Mouse (Mus musculus) intestine, embryonic 14.5 days (tissue): ENCODE results near the gene Akap9. TPM values are rescaled to one million over a fixed set of nuclear protein-coding genes. Genes with fewer than 3 reads are reported as not detected.

Source experiments
- ATAC-seq: fragments of 200-750 bp; cut with Nextera tagmentation; replicated peaks from 2 replicates; pipeline ENCODE4 v1.8.0; 2017; ENCODE audit warnings: low read depth, moderate number of reproducible peaks, moderate TSS enrichment, moderate library complexity; ENCODE audit not compliant: low FRiP score, low TSS enrichment
- DNase-seq: peaks from one replicate; pipeline ENCODE4 v3.0.0-alpha.2; 2018; ENCODE audit warnings: low spot score
- H3K27ac ChIP-seq: fragments of 300-500 bp; sonication (generic); 2 replicates; pipeline ENCODE4 v1.5.1; 2014; ENCODE audit warnings: low read depth, mild to moderate bottlenecking, control low read depth
- H3K27me3 ChIP-seq: fragments of 300-500 bp; sonication (generic); replicated peaks from 2 replicates; pipeline ENCODE4 v1.6.1; 2014; ENCODE audit warnings: low read length, control low read depth; ENCODE audit not compliant: control insufficient read depth, insufficient read depth
- H3K36me3 ChIP-seq: fragments of 300-500 bp; sonication (generic); 2 replicates; pipeline ENCODE4 v1.6.1; 2014; ENCODE audit warnings: low read length, control low read depth; ENCODE audit not compliant: control insufficient read depth, insufficient read depth
- H3K4me1 ChIP-seq: fragments of 300-500 bp; sonication (generic); replicated peaks from 2 replicates; pipeline ENCODE4 v1.6.1; 2014; ENCODE audit warnings: low read length, control low read depth, mixed read lengths; ENCODE audit not compliant: control insufficient read depth, insufficient read depth
- H3K4me2 ChIP-seq: fragments of 300-500 bp; sonication (generic); 2 replicates; pipeline ENCODE4 v1.6.1; 2014; ENCODE audit warnings: low read length
- H3K4me3 ChIP-seq: fragments of 300-500 bp; sonication (generic); 2 replicates; pipeline ENCODE4 v1.5.1; 2014; ENCODE audit warnings: low read depth, low read length, control low read depth, mixed read lengths
- H3K9ac ChIP-seq: fragments of 300-500 bp; sonication (generic); 2 replicates; pipeline ENCODE4 v1.6.1; 2014; ENCODE audit warnings: mild to moderate bottlenecking, low read length
- H3K9me3 ChIP-seq: fragments of 300-500 bp; sonication (generic); 2 replicates; pipeline ENCODE4 v1.6.1; 2016; ENCODE audit warnings: low read length, control low read depth; ENCODE audit not compliant: control insufficient read depth
- WGBS: fragments of 180-500 bp; shearing (Covaris S2); extraction: QIAGEN DNeasy Blood & Tissue Kit; methylation state at CpG from one replicate; pipeline ENCODE4 v1.1.7; 2014; 5-methylcytosine and 5-hydroxymethylcytosine counted together
- polyA plus RNA-seq: library from polyadenylated mRNA; unstranded; fragments of >200 nt; fragmentation: Nextera tagmentation; extraction: Ambion mirVana; gene quantifications from 2 replicates; pipeline ENCODE4 v1.2.1, GENCODE M21; 2014

Gene Akap9
- polyA plus RNA-seq, 1 experiment from 2014 or later = 129 TPM

DNA sequence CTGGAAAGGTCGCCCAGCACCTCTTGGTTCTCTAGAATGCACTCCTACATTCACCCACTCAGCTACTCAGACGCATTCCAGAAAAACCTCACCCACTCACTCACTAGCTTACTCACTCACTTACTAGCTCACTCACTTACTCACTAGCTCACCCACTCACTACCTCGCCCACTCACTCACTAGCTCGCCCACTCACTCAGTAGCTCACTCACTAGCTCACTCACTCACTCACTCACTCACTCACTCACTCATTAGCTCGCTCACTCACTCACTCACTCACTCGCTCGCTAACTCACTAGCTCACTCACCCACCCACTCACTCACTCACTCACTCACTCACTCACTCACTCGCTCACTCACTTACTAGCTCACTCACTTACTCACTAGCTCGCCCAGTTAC is 108.8 kb downstream of the Akap9 start:
- Histone ChIP-seq H3K9ac (no peak overlapping the region), H3K27me3 (no peaks in the 10 kb centered on the region), H3K4me3 (no peak overlapping the region), H3K27ac (no peak overlapping the region), H3K4me1 (no peaks in the 10 kb centered on the region), H3K9me3 (no peaks in the 10 kb centered on the region), H3K4me2 (no peak overlapping the region), H3K36me3 (peaks cover 79% of the 10 kb centered on the region)
- DNase-seq (no peak), ATAC-seq (no peak)
- 96% methylated on average over 9 of the region's 9 CpGs for WGBS

DNA sequence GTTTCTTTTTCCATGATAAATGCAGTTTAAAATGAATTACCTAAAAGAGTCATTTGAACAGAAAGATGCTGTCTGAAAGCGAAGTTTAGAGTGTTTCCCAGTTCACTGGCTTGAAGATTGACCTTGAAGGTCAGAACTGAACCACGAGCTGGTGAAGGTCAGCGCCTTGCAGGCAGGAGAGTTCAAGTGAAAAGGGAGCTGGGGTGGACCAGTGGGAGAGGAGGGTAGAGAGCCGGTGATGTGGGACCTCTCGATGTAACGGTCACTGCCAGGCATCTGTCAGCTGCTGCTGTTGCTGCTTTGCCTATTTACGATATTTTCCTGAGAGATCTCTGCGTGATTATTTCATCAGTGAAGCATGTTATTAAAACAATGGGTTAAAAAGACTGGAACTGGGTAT is 111.5 kb downstream of the Akap9 start:
- 85% methylated on average over 8 of the region's 8 CpGs for WGBS
- Histone ChIP-seq H3K27me3 (no peaks in the 10 kb centered on the region), H3K4me3 (no peak overlapping the region), H3K27ac (no peak overlapping the region), H3K9me3 (no peaks in the 10 kb centered on the region), H3K9ac (no peak overlapping the region), H3K36me3 (peaks cover 83% of the 10 kb centered on the region), H3K4me2 (no peak overlapping the region), H3K4me1 (no peaks in the 10 kb centered on the region)
- ATAC-seq = no peak
- no peak for DNase-seq

DNA sequence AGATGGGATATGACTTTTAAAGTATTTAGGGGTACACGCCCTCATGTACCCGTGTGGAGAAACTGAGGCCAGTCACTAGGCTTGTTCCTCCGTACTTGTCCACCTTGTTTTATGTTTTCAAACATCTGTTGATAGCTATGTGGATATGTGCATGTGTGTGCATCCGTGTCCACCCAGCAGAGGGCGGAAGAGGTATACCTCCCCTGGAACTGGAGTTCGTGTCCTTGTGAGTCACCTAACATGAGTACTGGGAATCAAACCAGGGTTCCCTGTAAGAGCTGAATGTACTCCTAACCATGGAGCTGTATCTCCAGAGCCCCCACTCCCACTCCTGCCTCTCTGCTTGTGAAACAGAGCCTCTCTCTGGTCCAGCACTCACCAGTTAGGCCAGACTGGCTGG is 112.5 kb downstream of the Akap9 start:
- DNase-seq = no peak
- H3K9ac ChIP-seq = no peak overlapping the region
- H3K27ac ChIP-seq = no peak overlapping the region
- H3K27me3 ChIP-seq = no peaks in the 10 kb centered on the region
- H3K36me3 ChIP-seq = peaks cover 83% of the 10 kb centered on the region
- no peak for ATAC-seq
- H3K9me3 ChIP-seq = no peaks in the 10 kb centered on the region
- no peak overlapping the region for H3K4me3 ChIP-seq
- no peaks in the 10 kb centered on the region for H3K4me1 ChIP-seq
- H3K4me2 ChIP-seq = no peak overlapping the region
- WGBS = 92% methylated on average over 6 of the region's 6 CpGs

DNA sequence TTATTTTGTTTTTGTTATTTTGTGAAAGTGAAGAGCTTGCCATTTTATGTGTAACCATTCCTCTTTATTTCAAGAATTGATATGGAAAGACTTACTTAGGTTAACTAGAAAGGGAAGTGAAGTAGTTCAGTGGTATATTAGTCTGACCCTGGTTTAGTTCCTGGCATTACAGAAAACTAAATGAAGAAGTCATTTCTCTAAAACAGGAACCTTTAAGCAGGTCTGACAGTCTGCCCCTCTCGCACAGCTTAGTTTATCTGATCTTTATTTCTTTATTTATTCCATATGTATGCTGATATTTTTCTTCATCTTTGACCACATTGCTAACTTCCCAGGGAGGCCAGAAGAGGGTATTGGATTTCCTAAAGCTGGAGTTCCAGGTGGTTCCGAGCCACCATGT is 113.1 kb downstream of the Akap9 start:
- H3K36me3 ChIP-seq = peaks cover 83% of the 10 kb centered on the region

DNA sequence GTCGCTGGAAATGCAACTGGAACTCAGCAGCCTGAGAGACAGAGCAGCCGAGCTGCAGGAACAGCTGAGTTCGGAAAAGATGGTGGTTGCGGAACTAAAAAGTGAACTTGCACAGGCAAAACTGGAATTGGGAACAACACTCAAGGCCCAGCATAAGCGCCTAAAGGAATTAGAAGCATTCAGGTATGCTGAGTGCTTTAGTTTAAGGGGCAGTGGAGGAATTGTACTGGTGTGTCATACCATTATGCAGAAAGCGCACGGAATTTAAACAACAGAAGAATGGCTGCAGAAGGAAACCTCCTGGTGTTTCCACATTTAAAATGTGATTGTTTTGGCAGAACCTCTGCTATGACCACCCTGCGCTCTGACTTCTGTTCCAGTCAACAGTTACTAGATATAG is 132.5 kb downstream of the Akap9 start:
- Histone ChIP-seq H3K4me1 (no peaks in the 10 kb centered on the region), H3K27ac (no peak overlapping the region), H3K9ac (no peak overlapping the region), H3K4me2 (no peak overlapping the region), H3K27me3 (no peaks in the 10 kb centered on the region), H3K36me3 (peaks cover 87% of the 10 kb centered on the region), H3K9me3 (no peaks in the 10 kb centered on the region), H3K4me3 (no peak overlapping the region)
- DNase-seq = no peak
- 92% methylated on average over 8 of the region's 8 CpGs for WGBS
- no peak for ATAC-seq

More for the DNA sequence above, 113.1 kb downstream of the Akap9 start:
- H3K4me1 ChIP-seq = no peaks in the 10 kb centered on the region
- H3K4me3 ChIP-seq = no peak overlapping the region
- no peak overlapping the region for H3K27ac ChIP-seq
- 92% methylated on average over 2 of the region's 2 CpGs for WGBS
- ATAC-seq (no peak), DNase-seq (no peak)
- no peaks in the 10 kb centered on the region for H3K27me3 ChIP-seq
- H3K4me2 ChIP-seq = no peak overlapping the region
- H3K9me3 ChIP-seq = no peaks in the 10 kb centered on the region
- no peak overlapping the region for H3K9ac ChIP-seq

DNA sequence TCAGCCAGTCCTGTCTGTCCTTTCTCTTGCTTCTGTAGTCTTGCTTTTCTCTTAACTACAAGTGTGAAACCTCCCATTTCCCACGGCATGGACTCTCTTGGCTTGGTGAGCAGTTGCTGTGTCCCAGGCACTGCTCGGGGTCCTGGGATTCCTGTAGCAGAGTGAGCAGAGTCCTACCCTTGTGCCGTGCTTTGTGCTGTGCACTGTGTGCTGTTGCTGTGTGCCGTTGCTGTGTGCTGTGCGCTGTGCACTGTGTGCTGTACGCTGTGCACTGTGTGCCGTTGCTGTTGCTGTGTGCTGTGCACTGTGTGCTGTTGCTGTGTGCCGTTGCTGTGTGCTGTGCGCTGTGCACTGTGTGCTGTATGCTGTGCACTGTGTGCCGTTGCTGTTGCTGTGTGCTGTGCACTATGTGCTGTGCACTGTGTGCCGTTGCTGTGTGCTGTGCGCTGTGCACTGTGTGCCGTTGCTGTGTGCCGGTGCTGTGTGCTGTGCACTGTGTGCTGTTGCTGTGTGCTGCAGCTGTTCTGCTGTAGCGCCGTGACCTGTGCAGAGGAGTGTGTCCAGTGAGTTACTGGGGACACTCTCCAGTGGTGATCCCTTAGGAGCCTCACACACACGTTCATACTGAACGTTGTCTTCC is 138.7 kb downstream of the Akap9 start:
- H3K4me1 ChIP-seq = no peaks in the 10 kb centered on the region
- H3K36me3 ChIP-seq = peaks cover 84% of the 10 kb centered on the region
- H3K27ac ChIP-seq = no peak overlapping the region
- no peaks in the 10 kb centered on the region for H3K9me3 ChIP-seq
- no peak overlapping the region for H3K4me2 ChIP-seq
- no peak overlapping the region for H3K4me3 ChIP-seq
- H3K27me3 ChIP-seq = no peaks in the 10 kb centered on the region
- WGBS = 88% methylated on average over 18 of the region's 18 CpGs
- no peak for DNase-seq
- no peak overlapping the region for H3K9ac ChIP-seq
- no peak for ATAC-seq

DNA sequence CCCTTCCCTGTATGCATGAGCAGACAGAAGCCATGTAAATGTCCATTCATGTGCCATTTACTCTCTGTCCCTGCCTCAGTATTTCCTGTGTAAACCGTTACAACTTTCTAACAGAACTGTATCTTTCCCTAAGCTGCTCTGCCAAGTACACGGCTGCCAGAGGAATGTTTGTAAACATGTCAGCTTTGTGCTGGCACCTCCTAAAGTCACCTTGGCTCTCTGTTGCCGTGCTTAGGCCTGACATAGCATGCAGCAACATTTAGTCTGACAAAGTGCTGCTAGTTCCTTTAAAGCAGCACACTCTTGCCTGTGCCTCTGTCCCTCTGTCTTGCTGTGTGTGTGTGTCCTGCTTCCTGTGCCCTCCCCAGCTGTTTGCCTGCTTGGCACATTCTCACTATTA is 139.3 kb downstream of the Akap9 start:
- DNase-seq (no peak), ATAC-seq (no peak)
- no peak overlapping the region for H3K9ac ChIP-seq
- H3K36me3 ChIP-seq = peaks cover 84% of the 10 kb centered on the region
- WGBS = 44% methylated on average over 3 of the region's 3 CpGs
- H3K9me3 ChIP-seq = no peaks in the 10 kb centered on the region
- no peaks in the 10 kb centered on the region for H3K27me3 ChIP-seq
- no peak overlapping the region for H3K27ac ChIP-seq
- H3K4me2 ChIP-seq = no peak overlapping the region
- H3K4me3 ChIP-seq = no peak overlapping the region
- H3K4me1 ChIP-seq = no peaks in the 10 kb centered on the region

DNA sequence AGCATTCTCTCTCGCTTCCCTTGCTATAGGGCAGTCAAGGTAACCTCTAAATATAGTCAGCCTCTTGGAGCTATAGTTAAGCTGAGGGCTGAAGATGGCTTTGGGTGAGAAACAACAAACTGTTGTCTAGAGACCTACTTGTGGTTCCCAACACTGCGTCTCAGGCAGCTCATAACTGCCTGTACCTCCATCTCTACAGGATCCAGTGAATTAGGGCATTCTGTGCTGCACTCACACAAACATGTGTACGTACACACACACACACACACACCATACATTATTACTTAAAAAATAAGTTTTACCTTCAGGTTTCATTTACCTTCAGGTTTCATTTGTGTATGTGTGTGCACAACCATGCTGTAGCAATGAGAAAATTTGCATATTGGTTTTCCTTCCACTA is 151.2 kb downstream of the Akap9 start:
- no peak for DNase-seq
- no peaks in the 10 kb centered on the region for H3K4me1 ChIP-seq
- H3K4me3 ChIP-seq = no peak overlapping the region
- no peak overlapping the region for H3K27ac ChIP-seq
- no peaks in the 10 kb centered on the region for H3K27me3 ChIP-seq
- H3K36me3 ChIP-seq = peaks cover 75% of the 10 kb centered on the region
- no peak overlapping the region for H3K9ac ChIP-seq
- WGBS = 90% methylated on average over 3 of the region's 3 CpGs
- H3K9me3 ChIP-seq = no peaks in the 10 kb centered on the region
- ATAC-seq = no peak
- H3K4me2 ChIP-seq = no peak overlapping the region

DNA sequence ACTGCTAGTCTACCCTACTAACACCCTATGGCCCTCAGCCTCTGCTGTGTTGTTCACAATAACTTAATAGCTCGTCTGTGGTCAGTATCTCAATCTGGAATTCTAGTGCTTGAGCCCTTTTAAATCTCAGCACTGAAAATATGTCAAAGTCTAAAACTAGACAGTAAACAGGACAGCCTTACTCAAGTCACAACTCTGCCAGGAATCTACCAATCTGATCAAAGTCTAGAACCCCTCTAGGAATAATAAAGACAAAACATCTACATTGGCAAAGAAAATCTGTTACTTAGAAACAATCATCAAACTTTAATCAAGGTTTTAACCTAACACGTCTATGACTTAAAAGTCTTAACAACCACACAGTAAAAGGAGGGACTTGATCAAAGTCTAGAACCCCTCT is 153.0 kb downstream of the Akap9 start:
- Histone ChIP-seq H3K36me3 (peaks cover 92% of the 10 kb centered on the region), H3K4me3 (no peak overlapping the region), H3K4me1 (no peaks in the 10 kb centered on the region), H3K4me2 (no peak overlapping the region), H3K27me3 (no peaks in the 10 kb centered on the region), H3K9ac (no peak overlapping the region), H3K27ac (no peak overlapping the region), H3K9me3 (no peaks in the 10 kb centered on the region)
- DNase-seq (no peak), ATAC-seq (no peak)
- 83% methylated on average over 2 of the region's 2 CpGs for WGBS
